Mouse (Mus musculus): ENCODE results near the gene Arrdc5.

Arrdc5 gene

DNA sequence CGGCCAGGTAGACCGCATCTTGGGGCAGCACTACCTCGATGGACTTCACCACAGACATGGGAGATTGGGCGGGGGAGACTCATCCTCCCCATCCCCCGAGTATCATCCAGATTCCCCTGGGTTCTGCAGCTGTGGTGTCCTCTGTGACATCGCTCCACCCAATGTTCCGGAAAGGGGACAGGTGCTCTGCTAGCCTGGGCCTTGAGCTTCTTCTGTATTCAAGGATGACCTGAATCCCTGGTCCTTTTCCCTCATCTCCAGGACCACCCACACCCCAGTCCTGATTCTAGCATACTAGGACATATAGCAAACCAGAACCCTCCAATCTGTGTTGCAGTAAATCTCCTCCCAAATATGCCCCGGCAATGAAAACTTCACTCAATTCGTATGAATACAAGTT, at the start of gene Arrdc5:
TSS of gene Arrdc5 (minus strand) at position 101 of the 400 bp plus-strand sequence.
- DNase-seq, result no peak

DNA sequence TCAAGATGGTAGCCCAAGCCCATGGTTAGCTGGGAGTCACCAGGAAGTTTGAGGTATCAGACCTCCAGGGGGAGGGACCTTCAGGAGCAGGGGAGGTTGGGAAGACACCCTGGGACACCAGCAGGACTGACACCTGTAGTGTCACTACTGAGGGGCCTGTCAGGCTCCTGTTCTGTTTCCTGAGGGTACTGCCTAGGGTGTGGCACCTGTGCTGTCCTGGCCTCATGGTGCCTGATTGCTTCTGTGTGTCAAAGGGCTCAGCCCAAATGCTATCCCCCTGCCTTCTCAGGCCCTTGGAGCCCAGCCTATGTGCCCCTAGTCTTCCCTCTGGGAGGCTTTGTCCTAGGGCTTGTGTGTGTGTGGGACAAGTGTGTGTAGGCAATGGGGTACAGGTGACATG, 48.5 kb upstream of the Arrdc5 start:
- DNase-seq, result no peak

DNA sequence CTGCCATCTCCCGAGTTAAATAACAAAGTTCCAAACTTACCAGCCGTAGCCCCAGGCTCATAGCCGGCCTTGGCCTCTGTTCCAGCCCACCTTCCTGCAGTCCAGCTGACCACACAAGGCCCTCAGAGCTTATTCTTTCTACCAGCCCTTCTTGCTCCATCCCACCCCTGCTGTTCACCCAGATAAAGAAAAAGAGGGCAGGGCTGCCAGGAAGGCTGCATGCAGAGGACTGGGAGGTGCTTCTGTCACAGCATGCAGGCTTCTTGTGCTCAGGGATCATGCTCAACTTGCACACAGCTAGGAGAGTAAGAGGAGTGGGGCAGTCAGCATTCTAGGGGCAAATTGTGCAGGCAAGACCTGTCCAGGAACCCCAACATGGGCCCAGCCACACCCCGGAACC, 48.0 kb upstream of the Arrdc5 start:
- no peak for DNase-seq

DNA sequence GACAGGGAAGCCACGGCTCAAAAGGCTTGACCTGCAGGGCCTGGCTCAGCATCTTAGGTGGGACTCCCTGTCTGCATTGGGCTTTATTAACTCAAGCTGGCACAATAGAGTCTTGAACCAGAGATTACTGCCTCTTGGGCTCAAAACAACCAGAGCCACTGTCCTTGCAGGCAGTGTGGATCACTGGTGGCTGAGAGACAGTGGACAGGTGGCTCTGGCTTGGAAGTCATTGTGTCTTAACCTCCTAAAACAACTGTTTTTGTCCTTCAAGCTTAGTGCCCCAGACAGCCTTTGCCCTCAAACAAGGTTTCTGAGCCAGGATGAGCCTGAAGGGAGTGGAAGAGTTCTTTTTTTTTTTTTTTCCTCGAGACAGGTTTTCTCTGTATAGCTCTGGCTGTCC, 45.3 kb upstream of the Arrdc5 start:
- no peak for DNase-seq

DNA sequence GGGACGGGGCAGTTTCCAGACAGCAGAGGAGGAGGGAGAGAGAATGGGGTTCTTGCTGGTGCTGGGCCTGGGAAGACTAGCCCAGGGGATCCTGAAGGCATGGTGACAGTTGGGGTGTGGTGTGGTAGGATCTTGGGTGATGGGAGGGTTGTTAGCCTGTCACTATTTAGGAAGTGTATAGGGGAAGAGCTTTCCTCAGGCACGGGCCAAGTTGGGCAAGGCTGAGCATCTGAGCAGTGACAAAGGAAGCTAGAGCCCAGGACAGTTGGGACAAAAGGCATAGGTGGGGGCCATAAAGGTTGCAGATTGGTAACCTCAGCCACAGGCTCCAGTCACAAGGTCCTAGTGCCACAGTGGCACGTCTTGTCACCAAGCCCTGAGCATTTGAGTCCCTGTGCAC, 43.4 kb upstream of the Arrdc5 start:
- DNase-seq, result no peak

DNA sequence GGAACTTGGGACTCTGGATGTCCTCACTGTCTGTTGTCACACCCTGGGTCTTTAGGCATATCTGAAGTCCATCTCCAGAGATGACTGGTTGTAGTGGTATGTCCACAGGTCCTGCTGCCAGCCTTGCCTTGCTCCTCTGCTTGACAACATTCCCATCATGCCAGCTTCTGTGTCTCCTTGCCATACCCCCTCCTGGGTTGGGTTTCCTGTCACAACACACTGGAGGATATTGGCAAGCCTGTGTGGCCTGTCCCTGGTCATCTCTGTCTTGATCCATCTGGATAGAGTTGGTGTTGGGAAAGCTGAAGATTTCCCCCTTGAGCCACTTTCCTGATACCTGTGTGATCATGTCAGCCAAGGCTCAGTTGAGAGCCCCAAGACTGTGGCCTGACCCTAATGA, 40.6 kb upstream of the Arrdc5 start:
- no peak for DNase-seq

DNA sequence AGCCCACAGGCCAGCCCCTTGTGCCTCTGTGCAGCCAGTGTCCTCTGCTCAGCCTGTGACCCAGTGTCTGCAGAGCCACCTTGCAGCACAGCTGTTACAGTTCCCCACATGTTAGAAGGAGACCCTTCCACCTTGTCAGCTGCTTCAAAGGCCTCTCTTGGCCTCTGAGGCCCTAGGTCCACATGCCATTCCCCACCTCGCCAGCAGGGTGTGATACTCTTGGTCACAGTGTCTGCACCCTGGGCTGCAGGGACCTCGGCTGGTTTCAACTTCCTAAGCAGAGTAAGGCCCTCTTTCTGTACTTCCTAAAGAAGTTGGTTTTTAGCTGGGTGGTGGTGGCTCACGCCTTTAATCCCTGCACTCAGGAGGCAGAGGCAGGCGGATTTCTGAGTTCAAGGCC, 38.8 kb upstream of the Arrdc5 start:
- peak; percentile 78 for DNase-seq

DNA sequence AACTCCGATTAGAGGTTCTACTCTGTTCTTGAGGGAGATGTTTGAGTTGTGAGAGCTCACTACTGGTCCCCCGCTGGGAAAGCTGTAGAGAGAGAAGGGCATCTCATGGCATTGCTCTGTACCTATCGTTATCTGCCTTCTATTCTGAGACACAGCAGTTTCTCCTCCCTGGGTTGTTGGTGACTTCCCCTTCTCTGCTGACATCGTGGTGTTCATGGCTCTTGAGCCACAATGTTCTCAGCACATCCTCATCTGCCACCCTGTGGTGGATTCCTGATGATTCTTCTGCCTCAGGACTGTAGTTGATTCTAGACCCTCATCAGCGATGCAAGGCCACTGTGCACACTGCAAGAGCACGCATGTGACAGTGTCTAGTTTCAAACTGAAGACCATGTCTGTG, 37.7 kb upstream of the Arrdc5 start:
- no peak for DNase-seq

DNA sequence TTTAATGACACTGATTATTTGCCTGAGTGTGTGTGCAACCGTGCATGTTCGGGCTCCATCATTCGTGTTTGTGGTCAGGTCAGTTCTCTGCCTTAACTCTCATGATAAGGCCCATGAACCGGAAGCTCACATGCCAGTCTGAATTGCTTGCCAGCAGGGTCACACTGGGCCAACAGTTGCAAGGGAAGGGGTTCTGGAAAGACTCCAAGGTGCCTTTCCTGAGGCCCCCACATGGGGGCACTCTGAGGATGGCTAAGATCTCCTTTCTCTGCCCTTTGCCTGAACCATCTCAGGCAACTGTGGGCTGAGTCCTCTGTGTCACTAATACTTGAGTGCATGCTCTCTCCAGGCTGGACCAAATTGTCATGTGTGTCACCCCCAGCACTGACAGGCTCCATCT, 37.1 kb upstream of the Arrdc5 start:
- DNase-seq, result peak; percentile 67

DNA sequence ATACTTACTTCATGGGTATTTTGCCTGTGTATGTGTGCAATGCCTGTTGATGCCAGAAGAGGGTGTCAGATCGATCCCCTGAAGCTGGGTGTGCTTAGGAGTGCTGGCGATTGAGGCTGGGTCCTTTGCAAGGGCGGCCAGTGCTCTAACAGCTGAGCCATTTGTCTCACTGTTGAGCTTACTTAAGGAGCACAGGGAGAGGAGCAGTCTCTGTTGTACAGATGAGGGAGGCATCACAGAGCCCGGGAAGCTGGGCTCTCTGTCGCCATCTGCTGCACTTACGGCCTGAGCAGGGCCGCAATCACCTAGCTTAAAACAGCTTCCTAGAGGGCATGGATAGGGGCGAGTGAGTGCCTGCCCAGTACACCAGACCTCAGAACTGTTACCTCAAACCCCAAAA, 32.9 kb upstream of the Arrdc5 start:
- DNase-seq, result peak; percentile 33

DNA sequence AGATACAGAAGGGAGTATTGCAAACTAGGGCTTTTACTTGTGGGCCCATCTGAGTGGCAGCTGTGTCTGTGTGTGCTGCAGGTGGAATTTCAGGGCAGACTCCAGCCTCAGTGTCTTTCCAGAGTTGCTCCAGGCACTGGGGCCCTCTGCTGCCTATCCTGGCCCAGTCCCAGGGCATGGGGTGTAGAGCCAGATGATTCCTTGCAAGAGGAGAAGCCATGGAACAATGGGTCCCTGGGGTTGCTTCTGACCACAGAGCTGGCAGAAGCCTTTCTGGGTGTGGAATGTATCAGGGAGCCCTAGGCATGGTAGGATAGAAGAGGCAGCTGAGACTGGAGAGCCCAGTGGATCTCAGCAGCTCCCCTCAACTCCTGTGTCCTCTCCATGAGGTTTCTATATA, 31.2 kb upstream of the Arrdc5 start:
- DNase-seq, result no peak

DNA sequence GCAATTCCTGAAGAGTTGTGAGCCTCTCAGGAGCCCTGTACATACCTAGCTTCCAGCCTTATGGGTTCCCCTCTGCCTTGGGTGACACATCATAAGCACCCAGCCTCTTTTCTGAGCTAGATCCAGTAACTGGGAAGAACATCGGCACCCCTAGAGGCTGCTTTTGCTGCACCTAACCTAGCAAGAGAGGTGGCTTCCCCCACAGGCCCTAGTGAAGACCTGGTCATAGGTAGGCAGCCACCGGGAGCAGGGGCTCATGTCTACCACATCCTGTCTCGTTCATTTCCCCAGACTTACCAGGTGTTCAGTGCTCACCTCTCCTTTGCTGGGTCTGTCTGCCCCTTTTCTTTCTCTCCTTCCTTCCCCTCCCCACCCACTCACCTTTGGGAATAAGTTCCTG, 30.3 kb upstream of the Arrdc5 start:
- DNase-seq, result peak; percentile 60

DNA sequence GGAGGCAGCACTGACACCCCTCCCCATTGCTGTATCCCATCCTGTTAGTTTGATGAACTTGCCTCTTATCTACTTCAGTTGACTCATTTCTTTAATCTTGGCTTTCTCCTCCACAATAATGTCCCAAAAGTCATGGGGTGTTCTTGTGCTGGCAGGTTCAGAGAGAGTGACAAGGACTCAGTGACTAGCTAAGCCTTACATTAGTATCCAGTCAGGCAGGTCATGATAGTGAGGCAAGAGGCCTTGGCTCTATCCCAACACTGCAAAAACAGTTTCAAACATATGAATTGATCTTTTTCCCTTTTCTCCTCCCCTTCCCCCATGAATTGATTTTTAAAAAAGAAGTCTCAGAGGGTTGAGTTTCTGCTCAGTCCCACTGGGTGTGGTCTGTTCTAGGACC, 29.2 kb upstream of the Arrdc5 start:
- no peak for DNase-seq

DNA sequence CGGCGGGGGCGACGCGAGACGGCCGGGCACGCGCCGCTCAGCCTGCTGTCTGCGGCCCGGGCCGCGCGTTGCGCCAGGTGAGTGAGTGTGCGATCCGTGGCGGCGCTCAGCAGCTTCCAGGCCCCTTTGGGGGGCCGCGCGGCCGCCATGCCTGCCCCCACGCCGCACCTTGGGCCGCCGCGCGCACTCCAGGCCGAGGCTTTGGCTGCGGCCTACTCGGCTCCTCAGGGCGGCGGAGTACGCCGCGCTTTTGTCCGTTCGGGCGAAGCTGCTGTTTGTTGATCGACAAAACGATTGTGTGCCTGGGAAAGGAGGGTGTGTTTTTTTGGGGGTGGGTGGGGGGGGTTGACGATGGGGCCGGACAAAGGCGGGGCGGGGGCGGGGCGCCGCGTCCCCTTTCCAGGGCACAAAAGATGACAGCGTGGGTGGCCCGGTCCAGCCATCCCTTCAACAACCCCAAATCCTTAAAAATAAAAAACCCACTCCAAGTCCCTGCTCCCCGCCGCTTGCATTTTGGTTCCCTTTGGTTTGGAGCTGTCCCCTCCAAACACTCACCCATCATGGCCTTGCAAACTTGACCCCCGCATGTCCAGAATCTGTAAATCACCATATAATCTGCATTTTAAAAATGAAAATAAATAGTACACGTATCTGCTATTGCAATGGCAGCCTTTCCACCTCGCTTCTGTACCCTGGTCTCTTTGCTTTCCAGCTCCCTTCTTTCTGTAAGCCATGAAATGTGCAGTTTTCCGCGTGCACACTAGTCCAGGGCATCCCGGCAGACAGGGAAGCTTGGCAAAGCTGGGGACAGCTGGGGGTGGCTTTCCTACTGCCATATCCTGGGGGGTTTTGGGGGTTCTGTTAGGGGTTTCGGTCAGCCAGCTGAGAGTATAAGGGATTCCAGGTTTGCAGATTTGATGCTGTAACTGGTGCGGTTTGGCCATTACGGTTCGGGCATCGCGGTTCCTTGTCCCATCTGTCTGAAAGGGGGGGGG, 26.4 kb upstream of the Arrdc5 start:
- DNase-seq, result no peak

DNA sequence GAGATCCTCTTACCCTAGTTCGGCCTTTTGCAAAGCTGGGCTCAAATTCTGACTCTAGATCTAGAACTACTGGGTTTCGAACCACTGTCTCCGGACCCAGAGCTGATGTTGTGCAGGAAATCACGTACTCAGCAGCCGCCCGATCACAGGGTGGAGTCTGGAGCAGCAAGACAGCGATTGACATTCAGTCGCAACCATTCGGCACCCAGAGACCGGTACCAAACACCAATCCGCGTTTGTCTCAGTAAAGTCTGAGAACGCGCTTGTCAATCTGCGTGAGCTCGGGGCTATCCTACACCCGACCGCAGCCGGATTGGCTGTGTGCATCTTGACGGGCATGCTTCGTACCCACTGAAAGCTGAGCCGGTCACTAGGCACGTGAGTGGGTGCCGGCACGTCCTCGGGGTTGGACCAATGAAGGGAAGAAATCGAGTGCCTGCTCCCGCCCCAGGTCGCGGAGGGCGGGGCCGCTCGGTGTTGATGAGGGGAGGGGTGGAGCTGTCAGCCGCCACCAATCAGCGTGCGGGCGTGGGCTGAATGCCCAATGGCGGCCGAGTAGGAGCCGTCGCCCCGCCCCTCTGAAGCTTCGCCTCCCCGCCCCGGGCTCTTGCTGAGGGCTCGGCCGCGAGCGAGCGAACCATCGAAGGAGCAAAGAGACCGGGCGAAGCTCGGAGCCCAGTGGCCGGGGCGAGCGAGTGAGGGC, 25.5 kb upstream of the Arrdc5 start, which contains the start of gene Kdm4b:
TSS of gene Kdm4b (plus strand) at position 613 of the 703 bp plus-strand sequence.
- DNase-seq, result peak; percentile 99

DNA sequence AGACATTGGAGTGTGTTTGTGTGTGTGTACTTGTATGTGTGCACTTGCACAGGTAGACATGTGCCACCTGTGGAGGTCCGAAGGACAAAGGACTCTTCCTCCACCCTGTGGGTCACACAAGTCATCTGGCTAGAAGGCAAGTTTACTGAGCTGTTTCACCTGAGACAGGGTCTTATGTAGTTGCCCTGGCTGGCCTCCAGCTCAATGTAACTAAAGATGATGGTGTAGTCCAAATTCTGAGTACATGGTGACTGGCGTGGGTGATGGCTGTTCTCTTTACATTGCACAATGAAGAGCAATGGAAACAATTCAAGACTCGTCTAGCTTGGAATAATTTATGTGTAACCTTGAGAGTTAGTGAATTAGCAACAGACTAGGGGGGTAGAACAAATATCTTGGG, 24.3 kb upstream of the Arrdc5 start:
- no peak for DNase-seq

DNA sequence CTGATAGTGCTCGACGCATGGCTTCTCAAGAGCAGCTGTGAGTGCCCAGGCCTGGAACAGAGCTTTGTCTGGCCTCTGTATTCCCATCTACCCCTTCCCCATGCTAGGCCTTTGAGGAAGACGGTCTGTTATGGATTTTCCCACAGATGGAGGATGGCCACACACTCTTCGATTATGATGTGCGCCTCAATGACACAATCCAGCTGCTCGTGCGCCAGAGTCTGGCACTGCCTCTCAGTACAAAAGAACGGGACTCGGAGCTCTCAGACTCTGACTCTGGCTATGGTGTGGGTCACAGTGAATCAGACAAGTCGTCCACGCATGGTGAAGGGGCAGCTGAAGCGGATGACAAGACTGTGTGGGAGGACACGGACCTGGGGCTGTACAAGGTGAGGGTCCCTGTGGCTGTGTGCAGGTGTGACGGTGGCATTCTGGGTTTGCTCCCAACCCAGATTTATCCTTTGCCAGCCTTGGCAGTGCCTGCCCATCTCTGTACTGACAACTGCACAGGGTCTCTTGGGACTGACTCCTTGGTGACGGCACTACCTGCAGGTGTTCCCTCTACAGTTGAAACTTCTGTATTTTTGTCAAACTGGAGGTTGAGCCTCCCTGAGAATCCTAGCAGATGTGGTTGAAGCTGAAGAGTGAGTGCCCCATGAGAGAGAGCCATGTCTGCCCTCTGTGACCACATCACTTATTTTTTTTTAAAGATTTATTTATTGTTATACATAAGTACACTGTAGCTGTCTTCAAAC, 9.3 kb upstream of the Arrdc5 start:
- no peak for DNase-seq

DNA sequence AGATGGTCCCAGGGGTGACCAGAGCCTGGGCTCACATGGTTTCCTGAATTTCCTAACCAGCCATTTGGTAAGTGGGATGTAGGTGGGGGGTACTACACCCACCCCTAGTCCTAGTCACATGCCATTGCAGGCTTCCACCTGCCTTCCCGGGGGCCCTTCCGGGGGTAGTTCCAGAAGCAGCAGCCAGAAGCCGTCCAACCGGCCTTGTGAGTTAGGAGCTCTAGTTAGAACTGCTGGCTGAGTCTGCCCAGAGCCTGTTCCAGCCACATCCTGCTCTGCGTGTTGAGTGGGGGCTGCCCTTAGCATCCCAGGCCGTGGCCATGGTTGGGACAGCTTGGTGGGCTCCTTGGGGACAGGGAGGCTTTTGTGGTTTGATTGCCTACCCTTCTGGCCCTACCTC, 8.0 kb upstream of the Arrdc5 start:
- no peak for DNase-seq

DNA sequence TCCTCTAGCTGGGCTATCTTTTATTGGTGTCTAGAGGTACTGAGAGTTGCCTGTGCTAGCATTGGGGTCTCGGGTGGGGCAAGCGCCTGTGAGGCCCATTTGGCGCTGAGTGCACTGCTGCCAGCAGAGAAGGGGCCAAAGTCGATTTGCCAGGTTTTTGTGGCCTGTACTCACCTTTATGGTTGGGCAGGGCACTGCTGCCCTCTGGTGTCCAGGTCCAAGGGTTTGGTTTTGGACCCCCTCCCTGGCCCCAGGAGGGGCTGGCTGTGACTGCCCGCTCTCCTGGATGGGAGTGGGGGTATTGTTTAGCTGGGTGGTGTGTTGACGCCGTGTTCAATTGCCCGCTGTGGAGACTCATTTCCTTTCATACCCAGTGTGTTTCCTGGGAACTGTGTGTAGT, 5.7 kb upstream of the Arrdc5 start:
- peak; percentile 67 for DNase-seq

DNA sequence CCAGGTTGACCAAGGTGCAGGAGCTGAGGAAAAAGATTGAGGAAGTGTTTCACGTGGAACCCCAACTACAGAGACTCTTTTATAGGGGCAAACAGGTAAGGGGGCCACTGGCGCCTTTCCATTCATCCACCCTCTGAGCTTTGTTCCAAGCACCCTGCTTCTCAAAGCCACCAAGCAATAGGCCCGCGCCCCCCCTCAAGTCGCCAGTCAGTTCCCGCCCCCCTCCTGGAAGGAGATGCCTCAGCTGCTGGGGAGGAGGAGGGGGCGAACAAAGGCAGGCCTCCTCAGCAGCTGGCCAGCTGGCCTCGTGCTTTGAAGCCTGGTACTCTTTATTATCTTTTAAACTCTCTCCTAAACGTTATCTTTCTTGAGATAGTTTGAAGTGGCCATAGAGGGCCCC, 5.1 kb upstream of the Arrdc5 start:
- peak; percentile 42 for DNase-seq

DNA sequence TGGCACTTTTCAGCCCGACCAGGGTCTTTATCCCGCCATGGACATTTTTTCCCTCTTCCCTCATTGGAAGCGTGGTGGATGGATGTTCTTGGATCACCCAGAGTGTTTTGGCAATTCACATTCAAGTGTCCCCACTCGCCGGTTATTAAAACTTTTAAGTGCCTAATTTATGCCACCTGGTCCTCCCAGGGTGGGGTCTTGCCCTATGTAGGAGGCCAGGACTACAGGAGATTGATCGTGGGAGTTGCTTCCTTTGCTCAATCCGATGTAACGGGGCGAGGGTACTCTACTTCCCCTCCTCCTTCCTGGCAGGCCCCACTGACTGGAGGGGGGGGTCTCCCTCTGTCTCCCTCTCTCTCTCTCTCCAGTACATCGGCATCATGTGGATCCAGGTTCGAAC, 4.6 kb upstream of the Arrdc5 start:
- DNase-seq, result peak; percentile 34

DNA sequence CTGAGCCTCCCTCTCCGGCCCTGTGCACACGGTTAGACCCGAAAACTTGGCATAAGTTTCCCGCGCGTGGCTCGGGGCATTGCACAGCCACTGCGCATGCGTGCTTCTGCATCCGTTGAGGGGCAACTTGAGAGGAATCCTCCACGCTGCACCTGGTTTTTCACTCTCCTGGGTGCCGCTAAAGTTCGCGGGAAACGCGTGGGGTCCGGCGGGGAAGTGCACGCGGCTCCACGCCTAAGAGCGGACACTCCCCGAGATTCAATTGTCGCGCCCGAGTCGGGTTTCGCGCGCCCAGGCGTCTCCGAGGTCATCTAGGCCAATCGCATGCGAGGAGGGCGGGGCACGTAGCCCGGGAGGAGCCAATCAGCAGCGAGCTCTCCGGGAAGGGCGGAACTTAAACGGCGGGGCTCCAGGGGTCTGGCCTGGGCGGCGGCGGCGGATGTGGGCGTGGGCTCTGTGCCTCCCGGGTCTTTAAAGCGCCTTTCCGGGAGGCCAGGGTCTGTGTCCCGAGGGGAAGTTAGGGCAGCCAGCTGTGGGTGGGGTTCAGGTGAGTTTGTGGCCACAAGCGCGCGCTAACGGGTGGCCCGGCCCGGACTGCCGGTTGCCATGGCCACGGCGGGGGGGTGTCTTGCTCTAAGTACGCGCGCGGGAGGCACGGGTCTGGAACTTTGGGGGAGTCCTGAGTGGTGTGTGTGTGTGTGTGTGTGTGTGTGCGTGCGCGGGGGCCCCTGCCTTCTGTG, 3.9 kb upstream of the Arrdc5 start:
- peak; percentile 98 for DNase-seq
